Comparison of ENCODE assay signal across 8 mouse cellular contexts in genomic region chr7:19628192-19628535, GRCm38 (mm10). TPM values are rescaled to one million over a fixed set of nuclear protein-coding genes. Genes with fewer than 3 reads are reported as not detected.
A peak's percentile ranks its signal among the peaks of the same experiment; 100 is the strongest.
DNase-seq lines count a peak whose midpoint lies in the region; ATAC-seq and TF ChIP-seq lines count a peak whose summit lies in the region.

No protein-coding gene starts in this region.

- H3K4me1 ChIP-seq in kidney, postnatal 0 days (replicated peaks; ENCODE audit: insufficient read depth, low read length): no peaks in the 10 kb centered on the region
- peaks cover 15% of the 10 kb centered on the region for H3K4me1 ChIP-seq in embryonic facial prominence, embryonic 10.5 days
- H3K4me1 ChIP-seq in hindbrain, embryonic 14.5 days (replicated peaks; ENCODE audit: control insufficient read depth, insufficient read depth, low read length): 0 out of 2 replicates have a peak, but pooled peaks cover 6% of the 10 kb centered on the region
- H3K4me1 ChIP-seq in midbrain, embryonic 14.5 days (ENCODE audit: control insufficient read depth, insufficient read depth, low read length): no peaks in the 10 kb centered on the region; the same call in 1 of the 2 replicates

- 0 out of 2 replicates have a peak overlapping the region, but pooled peaks have one; percentile 1 for H3K9ac ChIP-seq in kidney, postnatal 0 days (ENCODE audit: low read depth, low read length)
- H3K9ac ChIP-seq in hindbrain, embryonic 14.5 days: no peak overlapping the region
- peak overlapping the region; percentile 12; the same call in 1 of the 2 replicates for H3K9ac ChIP-seq in midbrain, embryonic 14.5 days (replicated peaks; ENCODE audit: low read length)

- peak overlapping the region; percentile 94 for H3K27ac ChIP-seq in kidney, postnatal 0 days
- peak overlapping the region; percentile 74; the same call in 1 of the 2 replicates for H3K27ac ChIP-seq in embryonic facial prominence, embryonic 10.5 days (replicated peaks)
- no peak overlapping the region for H3K27ac ChIP-seq in hindbrain, embryonic 14.5 days
- H3K27ac ChIP-seq in midbrain, embryonic 14.5 days (replicated peaks; ENCODE audit: low read depth, low read length): 0 out of 2 replicates have a peak overlapping the region, but pooled peaks have one; percentile 46

- no peaks in the 10 kb centered on the region for H3K27me3 ChIP-seq in kidney, postnatal 0 days (ENCODE audit: insufficient read depth, low read length)
- H3K27me3 ChIP-seq in embryonic facial prominence, embryonic 10.5 days (replicated peaks; ENCODE audit: low read depth, poor library complexity, severe bottlenecking): no peaks in the 10 kb centered on the region
- no peaks in the 10 kb centered on the region for H3K27me3 ChIP-seq in hindbrain, embryonic 14.5 days (ENCODE audit: control insufficient read depth, insufficient read depth, low read length)
- no peaks in the 10 kb centered on the region for H3K27me3 ChIP-seq in midbrain, embryonic 14.5 days (ENCODE audit: control insufficient read depth, insufficient read depth, low read length)

- peak overlapping the region; percentile 99 for H3K4me2 ChIP-seq in kidney, postnatal 0 days (ENCODE audit: low read length)
- peak overlapping the region; percentile 96 for H3K4me2 ChIP-seq in hindbrain, embryonic 14.5 days (replicated peaks)
- H3K4me2 ChIP-seq in midbrain, embryonic 14.5 days (ENCODE audit: low read length): peak overlapping the region; percentile 94

- WGBS in kidney, postnatal 0 days: 15% methylated on average over 17 of the region's 17 CpGs
- WGBS in embryonic facial prominence, embryonic 10.5 days: 15% methylated on average over 17 of the region's 17 CpGs
- 17% methylated on average over 17 of the region's 17 CpGs for WGBS in hindbrain, embryonic 14.5 days
- WGBS in midbrain, embryonic 14.5 days: 15% methylated on average over 17 of the region's 17 CpGs

- no peaks in the 10 kb centered on the region for H3K9me3 ChIP-seq in kidney, postnatal 0 days (replicated peaks; ENCODE audit: low read length)
- no peaks in the 10 kb centered on the region for H3K9me3 ChIP-seq in embryonic facial prominence, embryonic 10.5 days
- no peaks in the 10 kb centered on the region for H3K9me3 ChIP-seq in hindbrain, embryonic 14.5 days (ENCODE audit: control insufficient read depth, low read length)
- no peaks in the 10 kb centered on the region for H3K9me3 ChIP-seq in midbrain, embryonic 14.5 days (ENCODE audit: control insufficient read depth, low read length)

- no peak for ATAC-seq in kidney, postnatal 0 days (replicated peaks; ENCODE audit: low FRiP score, low read depth)
- no peak for ATAC-seq in hindbrain, embryonic 14.5 days (ENCODE audit: low FRiP score)
- ATAC-seq in midbrain, embryonic 14.5 days (ENCODE audit: low FRiP score, low TSS enrichment): no peak
- no peak for ATAC-seq in megakaryocyte-erythroid progenitor cell, adult 5-6 weeks (replicated peaks; ENCODE audit: low FRiP score, low TSS enrichment, poor library complexity, severe bottlenecking)

- DNase-seq in kidney, postnatal 0 days (ENCODE audit: low spot score): no peak
- DNase-seq in kidney, postnatal 10 days: no peak
- no peak for DNase-seq in embryonic facial prominence, embryonic 10.5 days (ENCODE audit: low spot score)
- no peak for DNase-seq in hindbrain, embryonic 14.5 days (ENCODE audit: low spot score)
- no peak for DNase-seq in midbrain, embryonic 14.5 days
- DNase-seq in MN1 (ENCODE audit: low spot score): no peak
- no peak for DNase-seq in ovary, adult 18-20 months (ENCODE audit: low spot score)

- H3K36me3 ChIP-seq in kidney, postnatal 0 days (ENCODE audit: insufficient read depth, low read length): peaks cover 11% of the 10 kb centered on the region
- peaks cover 15% of the 10 kb centered on the region for H3K36me3 ChIP-seq in embryonic facial prominence, embryonic 10.5 days (replicated peaks)
- H3K36me3 ChIP-seq in hindbrain, embryonic 14.5 days (replicated peaks; ENCODE audit: control insufficient read depth, insufficient read depth): peaks cover 12% of the 10 kb centered on the region
- H3K36me3 ChIP-seq in midbrain, embryonic 14.5 days (ENCODE audit: control insufficient read depth, insufficient read depth, low read length): peaks cover 13% of the 10 kb centered on the region

- peak overlapping the region; percentile 84 for H3K4me3 ChIP-seq in kidney, postnatal 0 days (replicated peaks; ENCODE audit: low read depth, low read length)
- H3K4me3 ChIP-seq in embryonic facial prominence, embryonic 10.5 days: peak overlapping the region; percentile 78
- peak overlapping the region; percentile 76 for H3K4me3 ChIP-seq in hindbrain, embryonic 14.5 days (replicated peaks; ENCODE audit: low read length)
- H3K4me3 ChIP-seq in midbrain, embryonic 14.5 days (replicated peaks; ENCODE audit: low read depth, low read length): peak overlapping the region; percentile 68

- no peak for TF ChIP-seq CTCF in kidney, postnatal 0 days (IDR thresholded peaks at IDR 0.05; ENCODE audit: low read depth)

RNA-seq across cellular contexts. Expression of gene Relb, which starts 1.1 kb away (rescaled TPM):
- polyA plus RNA-seq in kidney, postnatal 0 days (2015; fragmentation: Nextera tagmentation; extraction: Ambion mirVana): 9.3 and 10.6 TPM in 2 replicates
- 3.5 and 4.2 TPM in 2 replicates for polyA plus RNA-seq in embryonic facial prominence, embryonic 10.5 days (2016; fragmentation: Nextera tagmentation; extraction: Ambion mirVana)
- polyA plus RNA-seq in hindbrain, embryonic 14.5 days (2014; fragmentation: Nextera tagmentation; extraction: Ambion mirVana): 5.4 and 7.9 TPM in 2 replicates
- polyA plus RNA-seq in midbrain, embryonic 14.5 days (2014; fragmentation: Nextera tagmentation; extraction: Ambion mirVana): 4.5 and 5.2 TPM in 2 replicates
- total RNA-seq in megakaryocyte-erythroid progenitor cell, adult 5-6 weeks (2014; fragmentation: Nextera tagmentation): 3.8 TPM in 1 of 2 replicates, not detected in the other
- 0.47 and 0.69 TPM in 2 replicates for total RNA-seq in megakaryocyte-erythroid progenitor cell, adult 5-6 weeks (2017)

RNA-seq across cellular contexts. Expression of gene Clasrp, which starts 23.9 kb away (rescaled TPM):
- 33.5 and 35.1 TPM in 2 replicates for polyA plus RNA-seq in kidney, postnatal 0 days (2015; fragmentation: Nextera tagmentation; extraction: Ambion mirVana)
- polyA plus RNA-seq in embryonic facial prominence, embryonic 10.5 days (2016; fragmentation: Nextera tagmentation; extraction: Ambion mirVana): 58.0 and 58.9 TPM in 2 replicates
- polyA plus RNA-seq in hindbrain, embryonic 14.5 days (2014; fragmentation: Nextera tagmentation; extraction: Ambion mirVana): 41.6 and 47.6 TPM in 2 replicates
- 44.7 and 50.4 TPM in 2 replicates for polyA plus RNA-seq in midbrain, embryonic 14.5 days (2014; fragmentation: Nextera tagmentation; extraction: Ambion mirVana)
- total RNA-seq in megakaryocyte-erythroid progenitor cell, adult 5-6 weeks (2014; fragmentation: Nextera tagmentation): 44.9 and 53.1 TPM in 2 replicates
- total RNA-seq in megakaryocyte-erythroid progenitor cell, adult 5-6 weeks (2017): 33.9 and 48.3 TPM in 2 replicates

RNA-seq across cellular contexts. Expression of gene Clptm1, which starts 36.7 kb away (rescaled TPM):
- 96.9 and 97.8 TPM in 2 replicates for polyA plus RNA-seq in kidney, postnatal 0 days (2015; fragmentation: Nextera tagmentation; extraction: Ambion mirVana)
- 82.7 and 86.4 TPM in 2 replicates for polyA plus RNA-seq in embryonic facial prominence, embryonic 10.5 days (2016; fragmentation: Nextera tagmentation; extraction: Ambion mirVana)
- polyA plus RNA-seq in hindbrain, embryonic 14.5 days (2014; fragmentation: Nextera tagmentation; extraction: Ambion mirVana): 150 and 170 TPM in 2 replicates
- polyA plus RNA-seq in midbrain, embryonic 14.5 days (2014; fragmentation: Nextera tagmentation; extraction: Ambion mirVana): 132 and 134 TPM in 2 replicates
- total RNA-seq in megakaryocyte-erythroid progenitor cell, adult 5-6 weeks (2014; fragmentation: Nextera tagmentation): 45.9 and 70.1 TPM in 2 replicates
- 31.1 and 37.3 TPM in 2 replicates for total RNA-seq in megakaryocyte-erythroid progenitor cell, adult 5-6 weeks (2017)

RNA-seq across cellular contexts. Expression of gene Apoc2, which starts 49.6 kb away (rescaled TPM):
- polyA plus RNA-seq in kidney, postnatal 0 days (2015; fragmentation: Nextera tagmentation; extraction: Ambion mirVana): 1.8 and 2.4 TPM in 2 replicates
- polyA plus RNA-seq in embryonic facial prominence, embryonic 10.5 days (2016; fragmentation: Nextera tagmentation; extraction: Ambion mirVana): 0.29 and 0.47 TPM in 2 replicates
- polyA plus RNA-seq in hindbrain, embryonic 14.5 days (2014; fragmentation: Nextera tagmentation; extraction: Ambion mirVana): not detected in 2 replicates
- polyA plus RNA-seq in midbrain, embryonic 14.5 days (2014; fragmentation: Nextera tagmentation; extraction: Ambion mirVana): 0.37 TPM in 1 of 2 replicates, not detected in the other
- not detected in 2 replicates for total RNA-seq in megakaryocyte-erythroid progenitor cell, adult 5-6 weeks (2014; fragmentation: Nextera tagmentation)
- total RNA-seq in megakaryocyte-erythroid progenitor cell, adult 5-6 weeks (2017): not detected in 2 replicates

RNA-seq across cellular contexts. Expression of gene Gemin7, which starts 50.8 kb away (rescaled TPM):
- polyA plus RNA-seq in kidney, postnatal 0 days (2015; fragmentation: Nextera tagmentation; extraction: Ambion mirVana): 164 and 167 TPM in 2 replicates
- 187 and 191 TPM in 2 replicates for polyA plus RNA-seq in embryonic facial prominence, embryonic 10.5 days (2016; fragmentation: Nextera tagmentation; extraction: Ambion mirVana)
- polyA plus RNA-seq in hindbrain, embryonic 14.5 days (2014; fragmentation: Nextera tagmentation; extraction: Ambion mirVana): 141 and 157 TPM in 2 replicates
- polyA plus RNA-seq in midbrain, embryonic 14.5 days (2014; fragmentation: Nextera tagmentation; extraction: Ambion mirVana): 140 and 154 TPM in 2 replicates
- 60.3 and 70.0 TPM in 2 replicates for total RNA-seq in megakaryocyte-erythroid progenitor cell, adult 5-6 weeks (2014; fragmentation: Nextera tagmentation)
- 24.1 and 25.1 TPM in 2 replicates for total RNA-seq in megakaryocyte-erythroid progenitor cell, adult 5-6 weeks (2017)
